Mouse (Mus musculus) bone marrow macrophage, adult 2 months (primary cell): ENCODE results near the gene Got1. TPM values are rescaled to one million over a fixed set of nuclear protein-coding genes. Genes with fewer than 3 reads are reported as not detected.

Source experiments
- H3K27ac ChIP-seq: 2 replicates; pipeline ENCODE4 v1.5.1; 2012; ENCODE audit warnings: low read depth, low read length; ENCODE audit not compliant: insufficient read depth
- H3K4me1 ChIP-seq: 2 replicates; pipeline ENCODE4 v1.6.1; 2012; ENCODE audit warnings: low read length; ENCODE audit not compliant: control insufficient read depth, insufficient read depth
- H3K4me3 ChIP-seq: 2 replicates; pipeline ENCODE4 v1.5.1; 2012; ENCODE audit warnings: mild to moderate bottlenecking, low read length, moderate library complexity; ENCODE audit not compliant: insufficient read depth
- CTCF ChIP-seq: IDR thresholded peaks from 2 replicates; pipeline ENCODE4 v1.5.1; 2012; ENCODE audit warnings: low read depth, mild to moderate bottlenecking, low read length, moderate library complexity
- POLR2A ChIP-seq: IDR thresholded peaks from 2 replicates; pipeline ENCODE4 v1.6.1; 2012; ENCODE audit warnings: mild to moderate bottlenecking, low read depth, low read length, borderline replicate concordance
- polyA plus RNA-seq: library from polyadenylated mRNA; stranded (reverse); fragments of >200 nt; gene quantifications from 2 replicates; pipeline ENCODE4 v1.2.4, GENCODE M21; 2012; ENCODE audit not compliant: missing spikeins, insufficient read depth, insufficient read length

Got1 gene
- polyA plus RNA-seq, 1 experiment, result 53.5 TPM

DNA sequence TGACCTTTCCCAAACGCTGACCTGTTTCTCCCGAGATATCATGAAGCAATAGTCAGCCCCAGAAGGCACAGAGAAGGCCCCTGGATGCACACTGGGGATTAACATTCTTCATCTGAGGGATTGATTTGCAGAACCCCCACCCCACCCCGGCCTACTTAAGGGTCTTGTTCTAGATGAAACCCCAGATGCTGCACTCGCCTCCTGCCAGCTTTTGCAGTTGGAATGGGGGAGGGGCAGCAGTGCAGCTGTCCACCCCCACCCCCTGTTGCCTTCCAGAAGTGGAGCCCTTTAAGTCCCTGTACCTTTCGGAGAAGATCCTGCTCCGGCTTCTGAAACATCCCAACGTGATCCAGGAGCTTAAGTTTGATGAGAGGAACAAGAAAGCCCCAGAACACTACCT lies 55.1 kb downstream of the Got1 start:
- TF ChIP-seq POLR2A (no peak), CTCF (no peak)
- Histone ChIP-seq H3K27ac (no peak overlapping the region), H3K4me1 (no peaks in the 10 kb centered on the region), H3K4me3 (no peak overlapping the region)

DNA sequence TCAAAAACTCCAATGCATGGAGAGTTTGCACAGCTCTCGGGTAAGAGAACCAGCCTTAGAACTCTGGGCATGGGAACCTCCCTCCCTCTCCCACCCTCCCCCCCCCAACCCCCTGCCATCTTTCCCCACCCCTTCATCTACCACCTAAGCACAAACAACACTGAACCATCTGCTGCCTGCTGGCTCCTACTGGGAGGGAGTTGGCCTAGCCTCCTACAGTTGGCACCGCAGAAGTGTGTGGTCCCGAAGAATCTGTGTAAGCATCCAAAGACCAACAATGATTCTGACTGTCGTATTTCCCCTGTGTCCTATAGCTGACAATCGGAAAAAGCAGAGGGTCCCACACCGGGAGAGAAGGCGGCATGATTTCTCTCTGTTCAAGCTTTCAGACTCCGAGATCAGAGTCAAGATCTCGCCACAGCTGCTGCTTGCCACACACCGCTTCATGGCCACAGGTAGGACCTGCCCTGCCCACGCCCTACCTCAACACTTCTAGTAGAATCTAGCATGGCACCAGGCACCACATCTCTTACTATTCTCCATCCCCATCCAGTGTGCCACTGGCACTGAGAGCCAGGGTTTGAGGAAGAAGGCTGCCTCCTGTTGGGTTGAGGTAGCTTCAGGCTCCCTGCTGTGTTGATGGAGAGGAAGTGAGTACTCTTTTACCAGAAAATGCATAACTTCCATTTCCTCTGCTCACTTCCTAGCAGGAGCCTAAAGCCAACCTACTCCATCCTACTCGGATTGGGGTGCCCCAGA lies 56.3 kb downstream of the Got1 start:
- TF ChIP-seq CTCF (no peak), POLR2A (no peak)
- no peak overlapping the region for H3K4me3 ChIP-seq
- H3K4me1 ChIP-seq, result no peaks in the 10 kb centered on the region
- H3K27ac ChIP-seq, result no peak overlapping the region

DNA sequence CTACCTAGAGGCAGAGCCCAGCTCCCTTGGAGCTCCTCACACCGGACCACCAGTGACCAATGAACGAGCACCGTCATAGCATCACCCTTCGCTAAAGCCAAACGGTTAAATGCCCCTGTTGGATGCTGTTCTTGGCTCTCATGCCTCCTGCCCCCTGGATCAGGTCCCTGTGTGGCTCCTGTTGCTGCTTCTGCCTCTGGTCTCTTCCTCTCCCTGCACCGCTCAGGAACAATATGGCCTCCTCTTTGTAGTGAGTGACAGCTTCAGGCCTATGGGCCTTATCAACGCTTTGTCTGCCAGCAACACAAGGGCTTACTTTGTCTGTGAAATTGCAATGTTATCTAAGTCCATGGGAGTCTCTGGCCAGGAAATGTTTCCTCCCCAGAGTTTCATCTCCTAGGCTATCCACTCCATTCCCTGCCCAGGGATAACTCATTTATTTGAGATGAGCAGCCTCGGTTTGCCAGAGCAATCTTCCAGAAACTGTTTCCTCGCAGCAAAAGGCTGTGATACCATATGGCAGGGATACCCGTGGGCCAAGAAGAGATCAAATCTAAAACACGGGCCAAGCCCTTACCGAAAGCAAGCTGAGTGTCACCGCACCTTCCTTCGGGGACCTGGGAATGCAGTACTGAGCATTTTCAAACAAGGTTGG lies 58.7 kb downstream of the Got1 start:
- Histone ChIP-seq H3K4me1 (no peaks in the 10 kb centered on the region), H3K4me3 (no peak overlapping the region), H3K27ac (no peak overlapping the region)
- no peak for TF ChIP-seq CTCF
- no peak for TF ChIP-seq POLR2A

DNA sequence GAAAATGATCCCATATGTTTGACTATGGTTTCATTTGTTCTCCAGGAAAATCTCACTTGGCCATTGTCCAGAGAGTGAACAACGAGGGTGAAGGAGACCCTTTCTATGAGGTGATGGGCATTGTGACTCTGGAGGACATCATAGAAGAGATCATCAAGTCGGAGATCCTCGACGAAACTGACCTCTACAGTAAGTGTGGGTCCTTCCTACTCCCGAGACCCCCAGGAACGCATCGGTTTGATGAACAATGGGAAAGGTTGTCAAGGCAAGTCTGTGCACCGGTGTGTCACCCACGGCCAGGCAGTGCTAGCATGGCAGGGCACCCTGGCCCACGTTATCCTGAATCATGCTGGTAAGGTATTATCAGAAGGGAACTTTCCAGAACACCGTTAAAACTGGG lies 59.3 kb downstream of the Got1 start:
- H3K4me3 ChIP-seq, result no peak overlapping the region
- H3K27ac ChIP-seq, result no peak overlapping the region
- no peak for TF ChIP-seq CTCF
- no peak for TF ChIP-seq POLR2A
- no peaks in the 10 kb centered on the region for H3K4me1 ChIP-seq

DNA sequence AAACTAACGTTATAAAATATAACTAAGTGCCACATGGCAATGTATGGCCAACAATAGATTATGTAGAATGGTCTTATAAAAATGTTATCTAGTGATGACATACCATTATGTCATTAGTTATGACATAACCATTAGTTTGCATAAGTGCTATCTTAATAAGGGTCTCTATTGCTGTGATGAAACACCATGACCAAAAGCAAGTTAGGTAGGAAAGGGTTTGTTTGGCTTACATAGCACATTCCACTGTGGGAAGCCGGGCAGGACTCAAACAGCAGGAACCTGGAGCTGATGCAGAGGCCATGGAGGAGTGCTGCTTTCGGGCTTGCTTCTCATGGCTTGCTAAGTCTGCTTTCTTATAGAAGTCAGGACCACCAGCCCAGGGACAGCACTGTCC lies 60.1 kb downstream of the Got1 start:
- no peak overlapping the region for H3K4me3 ChIP-seq
- TF ChIP-seq POLR2A (no peak), CTCF (no peak)
- no peaks in the 10 kb centered on the region for H3K4me1 ChIP-seq
- no peak overlapping the region for H3K27ac ChIP-seq

DNA sequence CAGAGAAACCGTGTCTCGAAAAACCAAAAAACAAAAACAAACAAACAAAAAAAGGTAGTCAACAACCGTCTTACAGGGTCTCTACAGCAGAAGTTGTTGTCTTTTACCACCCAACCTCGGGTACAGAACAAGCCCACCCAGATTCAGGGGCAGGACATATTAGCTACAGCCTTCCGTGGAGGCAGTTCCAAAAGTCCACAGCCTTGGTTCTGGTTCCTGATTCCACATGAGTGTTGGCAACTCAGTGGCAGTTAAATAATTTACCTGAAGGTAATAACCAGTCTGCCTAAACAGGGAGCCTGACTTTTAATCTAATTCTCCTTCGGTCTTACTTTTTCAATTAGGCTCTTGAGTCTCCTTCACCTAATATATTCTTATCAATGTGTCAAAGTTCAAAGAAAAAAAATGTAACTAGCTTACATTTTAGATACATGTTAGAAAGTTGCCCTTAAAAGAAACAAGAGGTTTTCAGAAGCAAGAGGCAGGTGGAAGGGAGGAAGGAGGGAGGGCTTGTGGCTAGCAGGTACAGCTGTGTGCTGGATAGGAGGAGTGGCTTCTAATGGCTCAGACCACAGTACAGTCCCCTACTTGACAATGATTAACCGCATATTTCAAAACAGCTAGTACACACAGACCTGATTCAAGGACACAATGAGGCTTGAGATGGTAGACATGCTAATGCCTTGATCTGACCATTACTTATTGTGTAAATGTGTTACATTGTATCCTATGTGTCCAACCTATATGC lies 60.7 kb downstream of the Got1 start:
- Histone ChIP-seq H3K4me3 (no peak overlapping the region), H3K4me1 (no peaks in the 10 kb centered on the region), H3K27ac (no peak overlapping the region)
- TF ChIP-seq CTCF, result no peak
- no peak for TF ChIP-seq POLR2A

DNA sequence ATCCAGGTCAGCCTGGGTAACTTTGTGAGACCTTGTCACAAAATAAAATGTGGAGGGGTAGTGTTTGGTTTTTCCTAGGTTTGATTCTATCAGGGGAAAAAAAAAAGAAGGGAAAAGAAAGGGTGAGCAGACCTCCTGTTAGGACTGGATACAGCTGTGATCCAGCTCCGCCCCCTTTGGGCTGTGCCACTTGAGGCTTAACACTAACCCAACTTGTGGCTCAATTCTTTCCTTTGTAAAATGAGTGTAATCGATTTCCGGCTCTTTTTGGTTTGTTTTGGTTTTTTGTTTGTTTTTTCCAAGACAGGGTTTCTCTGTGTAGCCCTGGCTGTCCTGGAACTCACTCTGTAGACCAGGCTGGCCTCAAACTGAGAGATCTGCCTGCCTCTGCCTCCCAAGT lies 62.3 kb downstream of the Got1 start:
- no peaks in the 10 kb centered on the region for H3K4me1 ChIP-seq
- no peak overlapping the region for H3K27ac ChIP-seq
- TF ChIP-seq CTCF (no peak), POLR2A (no peak)
- no peak overlapping the region for H3K4me3 ChIP-seq

DNA sequence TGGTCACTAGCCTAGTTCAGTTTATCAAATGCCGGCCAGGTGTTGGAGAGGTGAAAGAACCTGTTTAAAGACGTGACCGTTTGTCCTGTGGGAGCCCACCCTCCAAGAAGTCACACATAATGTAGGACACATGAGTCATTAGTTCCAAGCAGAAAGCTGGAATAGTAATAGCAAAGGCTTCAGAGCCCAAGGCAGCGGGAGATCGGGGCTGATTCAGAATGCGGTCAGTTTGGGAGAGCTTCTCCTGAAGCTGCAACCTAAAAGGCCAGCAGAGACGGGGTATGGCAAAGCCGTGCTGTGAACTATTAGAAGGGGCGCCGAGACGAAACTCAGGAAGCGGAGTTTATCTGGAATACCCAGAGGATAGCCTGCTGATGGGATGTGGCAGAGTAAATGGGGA lies 63.9 kb downstream of the Got1 start:
- Histone ChIP-seq H3K27ac (no peak overlapping the region), H3K4me1 (no peaks in the 10 kb centered on the region), H3K4me3 (no peak overlapping the region)
- TF ChIP-seq POLR2A, result no peak
- no peak for TF ChIP-seq CTCF

DNA sequence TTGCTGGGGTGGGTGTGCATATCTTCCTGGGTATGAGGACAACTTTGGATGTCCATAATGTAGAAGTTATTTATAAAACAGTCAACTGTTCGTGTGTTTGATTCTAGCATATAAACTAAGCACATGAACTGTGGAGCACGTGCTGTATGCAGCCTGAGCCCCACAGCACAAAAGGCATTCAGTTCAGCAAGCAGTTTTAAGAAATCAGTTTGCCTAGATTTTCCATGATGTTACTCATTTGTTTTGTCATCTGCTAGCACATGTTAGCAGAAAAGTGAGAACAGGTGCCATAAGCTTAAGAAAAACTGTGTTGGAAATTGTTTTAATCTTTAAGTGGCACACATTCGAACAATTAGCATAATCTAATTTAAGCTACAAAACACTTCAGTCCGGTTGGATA lies 64.5 kb downstream of the Got1 start:
- Histone ChIP-seq H3K27ac (no peak overlapping the region), H3K4me3 (no peak overlapping the region), H3K4me1 (no peaks in the 10 kb centered on the region)
- no peak for TF ChIP-seq POLR2A
- TF ChIP-seq CTCF, result no peak

DNA sequence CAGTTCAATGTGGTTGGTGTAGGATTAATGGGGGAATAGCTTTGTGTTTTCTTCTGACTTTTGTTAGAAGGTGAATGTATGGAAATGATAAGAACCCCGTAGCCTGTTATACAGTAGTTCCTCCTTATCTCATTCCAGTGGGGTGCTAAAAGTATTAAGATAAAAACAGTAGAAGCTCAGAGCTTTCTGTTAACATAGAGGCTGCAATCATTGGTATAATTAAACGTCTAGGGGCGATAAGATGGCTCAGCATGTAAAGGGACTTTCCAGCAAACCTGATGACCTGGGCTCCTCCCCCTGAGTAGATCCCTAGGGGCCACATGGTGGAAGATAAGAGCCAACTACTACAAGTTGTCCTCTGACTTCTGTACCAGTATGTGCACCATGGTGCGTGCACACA lies 71.4 kb downstream of the Got1 start:
- no peak for TF ChIP-seq CTCF
- TF ChIP-seq POLR2A, result no peak
- Histone ChIP-seq H3K27ac (no peak overlapping the region), H3K4me1 (no peaks in the 10 kb centered on the region), H3K4me3 (no peak overlapping the region)
